Comparison of ENCODE assay signal across 1 mouse cellular context in genomic region chr4:135066766-135067479, GRCm38 (mm10).
TF ChIP-seq lines count a peak whose summit lies in the region.

No protein-coding gene starts in this region.

TF ChIP-seq in CH12.LX, 34 proteins besides CTCF, POLR2A, EP300 and RAD21 (continued from another document):
- TF ChIP-seq RCOR1 (conservative IDR thresholded peaks at IDR 0.05; ENCODE audit: low read depth, low read length) (0 out of 2 replicates have a peak, but pooled peaks have one; percentile 17), MXI1 (IDR thresholded peaks at IDR 0.05; ENCODE audit: low read depth, low read length) (peak; percentile 49; the same call in 1 of the 2 replicates), MYC (IDR thresholded peaks at IDR 0.05; ENCODE audit: low read depth, low read length) (0 out of 2 replicates have a peak, but pooled peaks have one; percentile 27), MEF2A (IDR thresholded peaks at IDR 0.05; ENCODE audit: borderline replicate concordance, low read depth, low read length) (peak; percentile 63; the same call in 1 of the 2 replicates)
